Mouse (Mus musculus): ENCODE data around the gene 1110051M20Rik. TPM values are rescaled to one million over a fixed set of nuclear protein-coding genes. Genes with fewer than 3 reads are reported as not detected.

1110051M20Rik gene
- total and polyA plus RNA-seq, 3 experiments: 8.4 to 14.7 (median 13.2) TPM

DNA sequence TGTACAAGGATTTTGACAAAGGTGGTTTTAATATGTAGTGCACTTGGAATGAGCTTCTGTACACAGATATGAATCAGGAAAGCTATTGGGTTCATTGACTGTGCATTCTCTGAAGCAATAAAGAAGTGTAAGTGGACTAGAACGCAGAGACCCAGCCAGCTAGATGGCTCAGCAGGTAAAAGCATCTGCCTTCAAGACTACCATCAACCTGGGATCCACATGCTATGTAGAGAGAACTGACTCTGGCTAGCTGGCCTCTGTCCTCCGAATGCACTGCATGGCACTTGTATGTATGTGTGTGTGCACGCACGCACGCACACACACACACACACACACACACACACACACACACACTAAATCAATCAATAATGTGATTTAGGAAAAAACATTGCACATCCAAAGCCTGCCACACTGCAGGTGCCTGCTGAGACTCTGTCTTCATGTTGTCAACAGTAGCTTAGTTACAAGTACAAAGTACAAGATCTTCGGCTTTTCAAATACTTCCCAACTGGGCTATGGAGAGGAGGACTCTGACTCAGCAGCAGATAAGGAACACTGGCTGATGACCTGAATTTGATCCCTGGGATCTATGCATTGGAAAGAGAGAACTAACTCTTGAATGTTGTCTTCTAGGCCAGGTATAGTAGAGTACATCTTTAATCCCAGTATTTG, 57.1 kb downstream of the 1110051M20Rik start:
- DNase-seq: no peak
- H3K79me2 ChIP-seq (replicated peaks; ENCODE audit: control insufficient read depth, insufficient read depth, low read length): no peaks in the 10 kb centered on the region
- no peak overlapping the region for H3K4me3 ChIP-seq
- peaks cover 2% of the 10 kb centered on the region; the same call in 1 of the 2 replicates for H3K4me1 ChIP-seq (ENCODE audit: control insufficient read depth, insufficient read depth, low read length)
- 92% methylated on average over 6 of the region's 6 CpGs for WGBS
- H3K27ac ChIP-seq: no peak overlapping the region
- no peak overlapping the region for H3K9ac ChIP-seq (ENCODE audit: low read depth, low read length)
- H3K36me3 ChIP-seq (ENCODE audit: control insufficient read depth, insufficient read depth, low read length): no peaks in the 10 kb centered on the region
- intact Hi-C loops (cut with DNase I): no loop called here
- no peak for TF ChIP-seq EP300 (IDR thresholded peaks at IDR 0.05; ENCODE audit: insufficient read depth, low read depth, low read length)
- TF ChIP-seq CTCF (IDR thresholded peaks at IDR 0.05): no peak
- no peak for TF ChIP-seq POLR2A (IDR thresholded peaks at IDR 0.05; ENCODE audit: insufficient read depth, low read depth, low read length)
- no peaks in the 10 kb centered on the region for H3K27me3 ChIP-seq (ENCODE audit: control insufficient read depth, insufficient read depth, low read length)

GRCm38 (mm10) chr2:91386547-91387286, 57.8 kb downstream of the 1110051M20Rik start:
- 45% methylated on average over 5 of the region's 5 CpGs for WGBS
- no peaks in the 10 kb centered on the region for H3K79me2 ChIP-seq (replicated peaks; ENCODE audit: control insufficient read depth, insufficient read depth, low read length)
- no peak overlapping the region for H3K27ac ChIP-seq
- H3K4me3 ChIP-seq: no peak overlapping the region
- H3K36me3 ChIP-seq (ENCODE audit: control insufficient read depth, insufficient read depth, low read length): no peaks in the 10 kb centered on the region
- intact Hi-C loops (cut with DNase I): no loop called here
- no peak overlapping the region for H3K9ac ChIP-seq (ENCODE audit: low read depth, low read length)
- DNase-seq: no peak
- TF ChIP-seq POLR2A (IDR thresholded peaks at IDR 0.05; ENCODE audit: insufficient read depth, low read depth, low read length): no peak
- no peak for TF ChIP-seq CTCF (IDR thresholded peaks at IDR 0.05)
- TF ChIP-seq EP300 (IDR thresholded peaks at IDR 0.05; ENCODE audit: insufficient read depth, low read depth, low read length): no peak
- H3K4me1 ChIP-seq (ENCODE audit: control insufficient read depth, insufficient read depth, low read length): peaks cover 2% of the 10 kb centered on the region; the same call in 1 of the 2 replicates
- H3K27me3 ChIP-seq (ENCODE audit: control insufficient read depth, insufficient read depth, low read length): no peaks in the 10 kb centered on the region

DNA sequence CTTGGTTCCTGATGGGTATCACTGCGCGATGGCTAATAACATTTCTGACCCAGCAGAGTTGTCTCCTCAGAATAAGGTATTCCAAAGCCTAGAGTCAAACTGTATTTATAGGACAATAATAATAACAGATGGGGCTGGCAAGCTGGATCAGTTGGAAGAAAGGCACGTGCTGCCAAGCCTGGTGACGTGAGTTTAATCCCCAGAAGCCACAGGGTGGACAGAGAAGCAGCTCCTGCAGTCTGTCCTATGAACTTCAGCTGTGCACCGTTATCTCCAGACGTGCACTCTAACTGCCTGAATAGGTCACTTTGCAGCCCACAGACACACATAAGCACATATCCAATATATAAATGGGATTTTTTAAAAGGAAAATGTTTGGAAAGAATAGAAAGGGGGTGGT, 61.2 kb downstream of the 1110051M20Rik start:
- intact Hi-C loops (cut with DNase I): no loop called here
- Histone ChIP-seq H3K79me2 (replicated peaks; ENCODE audit: control insufficient read depth, insufficient read depth, low read length) (no peaks in the 10 kb centered on the region), H3K27me3 (ENCODE audit: control insufficient read depth, insufficient read depth, low read length) (no peaks in the 10 kb centered on the region), H3K4me1 (ENCODE audit: control insufficient read depth, insufficient read depth, low read length) (peaks cover 2% of the 10 kb centered on the region; the same call in 1 of the 2 replicates), H3K36me3 (ENCODE audit: control insufficient read depth, insufficient read depth, low read length) (no peaks in the 10 kb centered on the region), H3K27ac (no peak overlapping the region), H3K4me3 (no peak overlapping the region), H3K9ac (ENCODE audit: low read depth, low read length) (no peak overlapping the region)
- 76% methylated on average over 6 of the region's 6 CpGs for WGBS
- DNase-seq: no peak
- TF ChIP-seq CTCF (IDR thresholded peaks at IDR 0.05): no peak
- no peak for TF ChIP-seq POLR2A (IDR thresholded peaks at IDR 0.05; ENCODE audit: insufficient read depth, low read depth, low read length)
- TF ChIP-seq EP300 (IDR thresholded peaks at IDR 0.05; ENCODE audit: insufficient read depth, low read depth, low read length): no peak

DNA sequence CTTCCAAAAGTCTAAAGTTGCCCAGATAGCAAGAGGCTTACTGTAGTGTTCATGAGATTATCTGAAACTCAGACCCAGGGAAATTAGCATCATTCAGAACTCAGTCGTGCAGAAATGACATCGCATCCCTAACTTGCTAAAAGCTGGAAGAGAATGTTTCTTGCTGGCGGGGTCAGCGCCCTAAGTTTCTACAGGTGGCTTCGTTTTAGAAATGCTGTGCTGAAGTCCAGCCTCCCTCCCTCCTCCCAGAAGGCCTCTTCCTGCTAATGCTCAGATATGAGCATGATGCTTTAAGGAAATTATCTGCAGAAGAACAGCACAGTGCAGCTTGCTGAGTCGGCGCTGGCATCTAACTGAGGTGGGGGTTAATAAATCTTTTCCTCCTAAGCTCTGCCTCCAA, 67.5 kb downstream of the 1110051M20Rik start:
- 42% methylated on average over 7 of the region's 7 CpGs for WGBS

DNA sequence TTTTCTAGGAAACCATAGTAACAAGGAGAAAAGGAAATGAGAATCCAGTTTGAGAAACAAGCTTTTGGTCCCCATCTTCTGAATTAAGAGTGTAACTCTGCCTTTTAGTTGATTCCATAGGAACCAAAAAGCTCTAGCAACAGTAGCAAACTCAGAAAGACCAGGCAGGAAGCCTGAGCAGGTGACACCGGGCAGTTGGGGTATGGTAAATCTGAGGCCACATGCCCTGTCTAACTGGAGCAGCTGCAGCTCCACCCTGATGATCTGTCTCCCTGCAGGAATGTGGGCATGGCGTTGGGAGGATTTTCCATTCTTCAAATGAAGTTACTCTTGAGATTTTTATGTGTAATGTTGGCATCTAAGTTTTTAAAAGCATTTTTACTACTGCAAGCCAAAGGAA, 74.2 kb downstream of the 1110051M20Rik start:
- H3K27ac ChIP-seq: no peak overlapping the region
- no peak for TF ChIP-seq EP300 (IDR thresholded peaks at IDR 0.05; ENCODE audit: insufficient read depth, low read depth, low read length)
- no peak for TF ChIP-seq POLR2A (IDR thresholded peaks at IDR 0.05; ENCODE audit: insufficient read depth, low read depth, low read length)
- no peak for TF ChIP-seq CTCF (IDR thresholded peaks at IDR 0.05)
- intact Hi-C loops (cut with DNase I): no loop called here
- H3K27me3 ChIP-seq (ENCODE audit: control insufficient read depth, insufficient read depth, low read length): no peaks in the 10 kb centered on the region
- H3K79me2 ChIP-seq (replicated peaks; ENCODE audit: control insufficient read depth, insufficient read depth, low read length): no peaks in the 10 kb centered on the region
- 66% methylated on average over 2 of the region's 2 CpGs for WGBS
- H3K9ac ChIP-seq (ENCODE audit: low read depth, low read length): no peak overlapping the region
- no peak overlapping the region for H3K4me3 ChIP-seq
- no peak for DNase-seq
- no peaks in the 10 kb centered on the region for H3K4me1 ChIP-seq (ENCODE audit: control insufficient read depth, insufficient read depth, low read length)
- no peaks in the 10 kb centered on the region for H3K36me3 ChIP-seq (ENCODE audit: control insufficient read depth, insufficient read depth, low read length)

More for the DNA sequence above, 67.5 kb downstream of the 1110051M20Rik start:
- no peak overlapping the region for H3K9ac ChIP-seq (ENCODE audit: low read depth, low read length)
- no peak overlapping the region for H3K27ac ChIP-seq
- no peaks in the 10 kb centered on the region for H3K4me1 ChIP-seq (ENCODE audit: control insufficient read depth, insufficient read depth, low read length)
- H3K27me3 ChIP-seq (ENCODE audit: control insufficient read depth, insufficient read depth, low read length): no peaks in the 10 kb centered on the region
- no peak for DNase-seq
- intact Hi-C loops (cut with DNase I): no loop called here
- H3K79me2 ChIP-seq (replicated peaks; ENCODE audit: control insufficient read depth, insufficient read depth, low read length): no peaks in the 10 kb centered on the region
- no peak overlapping the region for H3K4me3 ChIP-seq
- TF ChIP-seq POLR2A (IDR thresholded peaks at IDR 0.05; ENCODE audit: insufficient read depth, low read depth, low read length): no peak
- no peak for TF ChIP-seq EP300 (IDR thresholded peaks at IDR 0.05; ENCODE audit: insufficient read depth, low read depth, low read length)
- TF ChIP-seq CTCF (IDR thresholded peaks at IDR 0.05): no peak
- H3K36me3 ChIP-seq (ENCODE audit: control insufficient read depth, insufficient read depth, low read length): no peaks in the 10 kb centered on the region

GRCm38 (mm10) chr2:91363272-91363671, 81.2 kb downstream of the 1110051M20Rik start:
- H3K79me2 ChIP-seq (replicated peaks; ENCODE audit: control insufficient read depth, insufficient read depth, low read length): no peaks in the 10 kb centered on the region
- peaks cover 4% of the 10 kb centered on the region for H3K4me1 ChIP-seq (ENCODE audit: control insufficient read depth, insufficient read depth, low read length)
- WGBS: 98% methylated on average over 2 of the region's 2 CpGs
- intact Hi-C loops (cut with DNase I): no loop called here
- H3K27me3 ChIP-seq (ENCODE audit: control insufficient read depth, insufficient read depth, low read length): no peaks in the 10 kb centered on the region
- no peak overlapping the region for H3K27ac ChIP-seq
- DNase-seq: no peak
- H3K4me3 ChIP-seq: no peak overlapping the region
- TF ChIP-seq CTCF (IDR thresholded peaks at IDR 0.05) (no peak), EP300 (IDR thresholded peaks at IDR 0.05; ENCODE audit: insufficient read depth, low read depth, low read length) (no peak), POLR2A (IDR thresholded peaks at IDR 0.05; ENCODE audit: insufficient read depth, low read depth, low read length) (no peak)
- H3K9ac ChIP-seq (ENCODE audit: low read depth, low read length): no peak overlapping the region
- no peaks in the 10 kb centered on the region for H3K36me3 ChIP-seq (ENCODE audit: control insufficient read depth, insufficient read depth, low read length)

Data from heart, adult 2 months (tissue).